Mouse (Mus musculus): ENCODE measurements around the gene Ifitm1.
A peak's percentile ranks its signal among the peaks of the same experiment; 100 is the strongest.

The Ifitm1 gene

GRCm38 (mm10) chr7:140966921-140967320, at the start of gene Ifitm1:
Ifitm1 (plus strand) TSS chr7:140967221.
- no peak for DNase-seq (ENCODE audit: low spot score in 2 of 2)

DNA sequence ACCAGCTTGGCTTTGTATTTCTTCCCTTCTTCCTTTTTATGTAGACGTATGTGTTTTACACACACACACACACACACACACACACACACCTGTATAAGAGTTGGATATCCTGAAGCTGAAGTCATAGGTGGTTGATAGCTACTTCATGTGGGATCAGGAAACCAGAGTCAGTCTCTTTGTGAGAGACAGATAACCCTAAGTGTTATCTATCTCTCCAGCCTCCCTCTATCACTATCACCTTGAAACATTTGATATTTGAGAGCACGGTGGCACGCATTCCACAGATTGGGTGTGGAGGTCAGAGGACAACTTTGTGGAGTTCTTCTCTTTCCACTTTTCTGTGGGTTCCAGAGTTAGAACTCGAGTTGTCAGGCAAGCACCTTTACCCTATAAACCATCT, 47.1 kb upstream of the Ifitm1 start:
- DNase-seq (ENCODE audit: low spot score in 2 of 2) = no peak

DNA sequence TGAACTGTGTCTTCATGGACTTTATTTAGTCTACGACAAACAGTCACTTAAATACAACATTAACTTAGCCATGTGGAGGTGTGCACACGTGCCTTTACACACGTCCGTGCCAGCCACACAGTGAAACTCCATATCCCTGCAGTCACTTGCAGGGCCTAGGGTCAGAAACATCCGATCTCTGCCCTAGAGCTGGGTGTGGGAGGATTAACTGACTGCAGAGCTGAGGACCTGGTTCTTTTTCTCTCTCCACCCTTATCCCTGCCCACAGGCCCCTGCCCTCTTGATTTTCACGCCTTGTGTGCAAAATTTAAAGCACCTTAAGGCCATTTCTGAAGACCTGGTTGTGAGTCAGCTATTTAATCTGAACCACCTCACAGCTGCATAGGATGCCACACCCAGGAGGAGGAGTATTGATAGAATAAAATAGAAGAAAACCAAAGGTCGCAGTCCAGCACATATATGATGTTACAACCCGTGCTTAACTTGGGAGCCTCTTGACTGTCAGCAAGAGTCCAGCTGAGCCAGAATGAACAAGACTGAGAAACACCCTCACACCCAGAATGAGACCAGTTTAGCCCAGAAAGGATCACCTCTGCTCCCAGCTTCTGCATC, 46.5 kb upstream of the Ifitm1 start, which contains the start of gene Nlrp6:
TSS of gene Nlrp6 (plus strand) at position 485 of the 612 bp plus-strand sequence.
- no peak for DNase-seq (ENCODE audit: low spot score in 2 of 2)

- no peak for DNase-seq (ENCODE audit: low spot score in 2 of 2)
Measured at GRCm38 (mm10) chr7:140921225-140921975, 45.6 kb upstream of the Ifitm1 start.

- DNase-seq (ENCODE audit: low spot score in 2 of 2) = peak; percentile 33 to 61
Measured at GRCm38 (mm10) chr7:140922398-140923069, 44.5 kb upstream of the Ifitm1 start.

GRCm38 (mm10) chr7:140923070-140923775, 43.8 kb upstream of the Ifitm1 start:
- no peak for DNase-seq (ENCODE audit: low spot score in 2 of 2)

- DNase-seq (ENCODE audit: low spot score in 2 of 2) = no peak
Measured at GRCm38 (mm10) chr7:140927181-140927580, 39.8 kb upstream of the Ifitm1 start.

GRCm38 (mm10) chr7:140938436-140938835, 28.6 kb upstream of the Ifitm1 start:
- no peak for DNase-seq (ENCODE audit: low spot score in 2 of 2)

- no peak for DNase-seq (ENCODE audit: low spot score in 2 of 2)
Measured at GRCm38 (mm10) chr7:140938896-140939295, 28.1 kb upstream of the Ifitm1 start.

- DNase-seq (ENCODE audit: low spot score in 2 of 2) = no peak
Measured at GRCm38 (mm10) chr7:140939669-140940171, 27.3 kb upstream of the Ifitm1 start.

DNA sequence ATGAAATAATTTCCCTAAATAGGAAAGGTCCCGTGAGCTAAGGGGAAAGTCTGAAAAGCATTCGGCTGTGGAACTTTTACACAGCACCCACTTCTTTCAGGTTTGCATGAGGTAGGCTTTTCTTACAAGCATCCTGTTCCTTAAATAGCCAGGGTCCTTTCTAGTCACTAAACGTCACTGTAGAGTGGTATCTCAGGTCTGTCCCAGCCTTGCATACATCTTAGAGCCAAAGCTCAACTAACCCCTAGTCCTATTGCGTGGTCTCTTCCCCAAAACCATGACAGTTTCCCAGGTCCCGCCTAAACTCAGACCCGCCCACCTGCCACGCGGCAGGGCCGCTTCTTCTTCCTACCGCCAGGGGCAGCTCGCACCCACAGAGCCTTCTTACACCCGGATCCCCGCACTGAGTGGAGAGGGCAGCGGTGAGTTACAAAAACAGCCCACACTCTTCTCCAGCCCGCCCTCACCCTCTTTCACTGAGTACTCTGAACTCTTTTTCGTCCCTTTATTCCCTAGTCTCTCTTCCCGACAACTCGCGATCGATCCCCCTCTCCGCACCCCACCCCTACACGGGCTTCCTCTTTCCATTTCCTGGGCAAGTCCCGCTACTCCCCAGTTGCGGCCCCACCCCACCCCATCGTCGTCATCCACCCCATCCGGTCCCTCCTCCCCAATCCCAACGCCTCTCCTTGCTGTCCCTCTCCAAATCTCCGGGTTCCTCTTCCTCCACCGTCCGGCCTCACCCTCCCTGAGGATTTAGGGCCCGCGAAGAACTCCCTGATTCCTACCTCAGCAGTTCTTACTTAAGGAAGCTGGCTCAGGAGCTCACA, 25.6 kb upstream of the Ifitm1 start, which contains the start of gene Pgghg:
TSS of gene Pgghg (plus strand) at position 170 of the 830 bp plus-strand sequence.
- peak; percentile 68 to 78 for DNase-seq (ENCODE audit: low spot score in 2 of 2)

- DNase-seq (ENCODE audit: low spot score in 2 of 2) = no peak
Measured at GRCm38 (mm10) chr7:140942341-140942740, 24.7 kb upstream of the Ifitm1 start.

DNA sequence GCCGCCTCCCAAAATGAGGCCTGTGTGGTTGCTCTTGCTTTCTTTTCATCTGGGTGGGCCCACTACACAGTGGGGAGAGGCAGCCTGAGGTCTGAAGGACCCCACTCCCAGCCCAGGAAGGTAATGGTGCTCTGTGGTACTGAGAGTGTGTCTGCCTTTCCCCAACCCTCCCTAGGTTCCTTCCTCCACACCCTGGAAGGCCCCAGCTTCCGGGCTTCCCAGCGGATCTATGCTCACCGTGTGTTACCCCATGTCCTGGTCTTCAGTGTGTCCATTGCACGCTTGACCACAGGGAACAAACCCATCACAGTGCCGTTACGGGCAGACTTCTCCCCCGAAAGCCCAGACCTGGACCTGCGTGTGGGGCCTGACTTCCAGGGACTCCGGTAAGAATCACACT, 24.2 kb upstream of the Ifitm1 start:
- no peak for DNase-seq (ENCODE audit: low spot score in 2 of 2)

DNA sequence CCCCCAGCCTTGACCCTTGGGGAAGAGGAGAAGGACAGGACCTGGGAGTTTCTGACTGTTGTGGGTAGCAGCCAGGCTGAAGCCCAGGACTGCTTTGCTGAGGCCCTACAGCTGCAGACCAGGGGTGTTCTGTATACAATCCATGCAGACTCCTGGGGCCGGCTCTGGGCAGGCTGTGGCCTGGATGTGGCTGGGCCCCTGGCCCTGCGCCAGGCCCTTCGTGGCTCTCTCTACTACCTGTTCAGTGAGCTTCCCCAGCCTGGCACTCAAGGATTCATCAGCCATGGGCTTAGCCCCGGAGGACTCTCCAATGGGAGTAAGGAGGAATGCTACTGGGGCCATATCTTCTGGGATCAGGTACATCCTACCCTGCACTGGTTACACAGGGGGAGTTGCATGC, 23.7 kb upstream of the Ifitm1 start:
- DNase-seq (ENCODE audit: low spot score in 2 of 2) = no peak

DNA sequence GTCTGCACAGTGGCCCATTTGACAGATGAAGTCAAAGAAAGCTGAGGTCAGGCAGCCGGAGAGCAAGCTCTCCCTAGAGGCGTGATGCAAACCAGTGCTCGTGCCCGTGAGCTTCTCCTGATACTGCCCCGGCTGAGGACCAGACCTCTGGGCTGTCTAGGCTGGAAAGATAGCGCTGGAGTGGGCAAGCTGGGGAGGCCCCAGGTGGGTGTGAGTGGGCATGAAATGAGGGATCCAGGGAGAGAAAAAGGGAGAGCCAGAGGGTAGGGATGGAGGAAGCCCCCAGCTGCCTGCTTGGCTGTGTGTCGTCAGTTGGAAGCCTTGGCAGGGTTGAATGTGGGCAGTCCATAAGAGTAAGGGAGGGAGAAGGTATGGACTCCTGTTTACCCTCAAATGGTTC, 22.8 kb upstream of the Ifitm1 start:
- DNase-seq (ENCODE audit: low spot score in 2 of 2) = no peak

DNA sequence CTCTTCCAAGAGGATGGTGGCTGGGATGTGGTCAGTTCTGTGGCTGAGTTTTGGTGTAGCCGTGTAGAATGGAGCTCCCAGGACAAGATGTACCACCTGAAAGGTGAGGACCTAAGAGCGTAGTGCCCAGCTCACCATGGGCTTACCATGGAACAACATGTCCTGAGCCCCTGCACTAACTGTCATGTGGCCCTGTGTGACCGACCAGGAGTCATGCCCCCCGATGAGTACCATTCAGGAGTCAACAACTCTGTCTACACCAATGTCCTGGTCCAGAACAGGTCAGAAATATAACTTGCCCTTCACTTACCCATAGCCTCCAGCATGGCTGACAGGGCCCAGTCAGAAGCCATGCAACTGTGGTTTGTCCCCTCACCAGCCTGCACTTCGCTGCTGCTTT, 21.8 kb upstream of the Ifitm1 start:
- no peak for DNase-seq (ENCODE audit: low spot score in 2 of 2)

GRCm38 (mm10) chr7:140946311-140946710, 20.7 kb upstream of the Ifitm1 start:
- DNase-seq (ENCODE audit: low spot score in 2 of 2) = no peak

- DNase-seq (ENCODE audit: low spot score in 2 of 2) = no peak
Measured at GRCm38 (mm10) chr7:140946980-140947379, 20.0 kb upstream of the Ifitm1 start.

DNA sequence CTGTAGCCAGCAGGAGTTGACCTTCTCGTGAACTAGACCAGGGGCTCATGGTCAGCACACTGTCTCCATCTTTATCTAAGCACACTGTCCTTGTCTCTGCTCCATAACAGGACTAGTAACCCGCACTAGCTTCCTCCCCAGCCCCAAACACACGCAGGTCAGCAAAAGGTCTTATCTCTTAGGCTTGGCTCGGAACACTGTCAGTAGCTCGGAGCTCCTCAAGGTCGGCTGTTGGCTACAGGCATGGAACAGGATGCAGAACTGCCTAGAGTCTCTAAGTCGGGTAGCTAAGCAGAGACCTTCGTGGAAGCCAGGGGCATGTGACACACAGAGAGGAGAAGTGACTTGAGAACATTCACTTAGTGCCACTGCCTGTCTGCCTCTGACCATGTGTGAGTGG, 18.9 kb upstream of the Ifitm1 start:
- no peak for DNase-seq (ENCODE audit: low spot score in 2 of 2)

GRCm38 (mm10) chr7:140949255-140949654, 17.8 kb upstream of the Ifitm1 start:
- DNase-seq (ENCODE audit: low spot score in 2 of 2) = no peak
